Mouse (Mus musculus) neural tube, embryonic 15.5 days (tissue): ENCODE data around the gene Crocc2. TPM values are rescaled to one million over a fixed set of nuclear protein-coding genes. Genes with fewer than 3 reads are reported as not detected.

Source experiments
- microRNA-seq: library from miRNA; unstranded; fragments of <30 nt; microRNA quantifications from one replicate; pipeline ENCODE4, GENCODE M21; 2017
- polyA plus RNA-seq: library from polyadenylated mRNA; unstranded; fragments of >200 nt; fragmentation: Nextera tagmentation; extraction: Ambion mirVana; gene quantifications from 2 replicates; pipeline ENCODE4 v1.2.1, GENCODE M21; 2015

Crocc2 gene
- polyA plus RNA-seq, 1 experiment from 2014 or later = 0.23 TPM

Small RNA genes within 50 kb of the gene (microRNA-seq; reads per million reads assigned to microRNA genes)
- gene Mir6901 = not detected

Other genes starting within 250 kb of the Crocc2 start
- 55.4 and 60.8 TPM in 2 replicates for gene Capn10, start 234.3 kb upstream of the Crocc2 start, polyA plus RNA-seq
- 0.64 and 1.0 TPM in 2 replicates for gene Gpr35, start 217.9 kb upstream of the Crocc2 start, polyA plus RNA-seq
- not detected in 2 replicates for gene Aqp12, start 162.4 kb upstream of the Crocc2 start, polyA plus RNA-seq
- 433 and 485 TPM in 2 replicates for gene Kif1a, start 66.8 kb upstream of the Crocc2 start, polyA plus RNA-seq
- not detected in 2 replicates for gene Agxt, start 33.5 kb upstream of the Crocc2 start, polyA plus RNA-seq
- 0.10 and 0.75 TPM in 2 replicates for gene 2310007B03Rik, start 7.8 kb upstream of the Crocc2 start, polyA plus RNA-seq
- gene Sned1, start 67.1 kb downstream of the Crocc2 start, polyA plus RNA-seq = 7.5 and 8.0 TPM in 2 replicates
- 34.2 and 34.6 TPM in 2 replicates for gene Mterf4, start 137.2 kb downstream of the Crocc2 start, polyA plus RNA-seq
- gene Ppp1r7, start 174.1 kb downstream of the Crocc2 start, polyA plus RNA-seq = 52.7 and 54.1 TPM in 2 replicates
- 5.1 and 7.7 TPM in 2 replicates for gene Pask, start 174.8 kb downstream of the Crocc2 start, polyA plus RNA-seq
- gene Ano7, start 205.2 kb downstream of the Crocc2 start, polyA plus RNA-seq = 1.4 TPM in 2 replicates